Mouse (Mus musculus) heart, embryonic 15.5 days (tissue): ENCODE data around the gene Cobll1. TPM values are rescaled to one million over a fixed set of nuclear protein-coding genes. Genes with fewer than 3 reads are reported as not detected.
A peak's percentile ranks its signal among the peaks of the same experiment; 100 is the strongest.

ENCODE experiments used
- ATAC-seq: fragments of 200-750 bp; cut with Nextera tagmentation; replicated peaks from 2 replicates; pipeline ENCODE4 v1.8.0; 2017; ENCODE audit warnings: low read depth, moderate TSS enrichment; ENCODE audit not compliant: insufficient number of reproducible peaks, insufficient read depth, low FRiP score
- H3K27ac ChIP-seq: fragments of 300-500 bp; sonication (generic); 2 replicates; pipeline ENCODE4 v1.5.1; 2015; ENCODE audit warnings: mild to moderate bottlenecking, inconsistent platforms
- H3K27me3 ChIP-seq: fragments of 300-500 bp; sonication (generic); 2 replicates; pipeline ENCODE4 v1.6.1; 2015; ENCODE audit warnings: inconsistent platforms
- H3K36me3 ChIP-seq: fragments of 300-500 bp; sonication (generic); 2 replicates; pipeline ENCODE4 v1.6.1; 2015; ENCODE audit warnings: mild to moderate bottlenecking, inconsistent platforms
- H3K4me1 ChIP-seq: fragments of 300-500 bp; sonication (generic); replicated peaks from 2 replicates; pipeline ENCODE4 v1.6.1; 2015; ENCODE audit warnings: inconsistent platforms
- H3K4me2 ChIP-seq: fragments of 300-500 bp; sonication (generic); 2 replicates; pipeline ENCODE4 v1.6.1; 2015; ENCODE audit warnings: inconsistent platforms, mild to moderate bottlenecking, moderate library complexity
- H3K4me3 ChIP-seq: fragments of 300-500 bp; sonication (generic); 2 replicates; pipeline ENCODE4 v1.5.1; 2015; ENCODE audit warnings: mild to moderate bottlenecking, inconsistent platforms
- H3K9ac ChIP-seq: fragments of 300-500 bp; sonication (generic); 2 replicates; pipeline ENCODE4 v1.6.1; 2015; ENCODE audit warnings: mild to moderate bottlenecking, inconsistent platforms
- H3K9me3 ChIP-seq: fragments of 300-500 bp; sonication (generic); replicated peaks from 2 replicates; pipeline ENCODE4 v1.6.1; 2016; ENCODE audit warnings: inconsistent platforms
- WGBS: fragments of 180-500 bp; shearing (Covaris S2); methylation state at CpG from one replicate; pipeline ENCODE4 v1.1.7; 2015; ENCODE audit warnings: mixed read lengths; 5-methylcytosine and 5-hydroxymethylcytosine counted together
- polyA plus RNA-seq: library from polyadenylated mRNA; unstranded; fragments of >200 nt; fragmentation: Nextera tagmentation; extraction: Ambion mirVana; gene quantifications from 2 replicates; pipeline ENCODE4 v1.2.1, GENCODE M21; 2015

The Cobll1 gene
- 9.9 and 10.7 TPM in 2 replicates for polyA plus RNA-seq

GRCm38 (mm10) chr2:65238964-65239570 lies at the start of gene Cobll1:
Cobll1 (minus strand) TSS chr2:65239403.
- Histone ChIP-seq H3K27me3 (no peaks in the 10 kb centered on the region), H3K9ac (peak within 1 kb of the TSS; percentile 82), H3K4me1 (peaks cover 4% of the 10 kb centered on the region; the same call in 1 of the 2 replicates), H3K4me3 (peak within 1 kb of the TSS; percentile 78), H3K9me3 (no peaks in the 10 kb centered on the region), H3K27ac (peak within 1 kb of the TSS; percentile 96), H3K4me2 (peak within 1 kb of the TSS; percentile 88), H3K36me3 (no peaks in the 10 kb centered on the region)
- under 1% methylated on average over 37 of the region's 37 CpGs for WGBS
- ATAC-seq: peak; percentile 69

GRCm38 (mm10) chr2:65288696-65289095 lies 49.5 kb upstream of the Cobll1 start:
- no peak overlapping the region for H3K4me3 ChIP-seq
- no peak for ATAC-seq
- H3K9ac ChIP-seq: no peak overlapping the region
- H3K4me1 ChIP-seq: no peaks in the 10 kb centered on the region
- H3K27me3 ChIP-seq: no peaks in the 10 kb centered on the region
- no peaks in the 10 kb centered on the region for H3K9me3 ChIP-seq
- H3K27ac ChIP-seq: no peak overlapping the region
- H3K36me3 ChIP-seq: no peaks in the 10 kb centered on the region
- 71% methylated on average over 1 of the region's 1 CpGs for WGBS
- no peak overlapping the region for H3K4me2 ChIP-seq

GRCm38 (mm10) chr2:65285380-65285779 lies 46.2 kb upstream of the Cobll1 start:
- Histone ChIP-seq H3K4me2 (no peak overlapping the region), H3K36me3 (no peaks in the 10 kb centered on the region), H3K27ac (no peak overlapping the region), H3K4me1 (no peaks in the 10 kb centered on the region), H3K27me3 (no peaks in the 10 kb centered on the region), H3K4me3 (no peak overlapping the region), H3K9ac (no peak overlapping the region), H3K9me3 (no peaks in the 10 kb centered on the region)
- WGBS: 53% methylated on average over 3 of the region's 3 CpGs
- no peak for ATAC-seq

GRCm38 (mm10) chr2:65282979-65283378 lies 43.8 kb upstream of the Cobll1 start:
- Histone ChIP-seq H3K27me3 (no peaks in the 10 kb centered on the region), H3K9me3 (no peaks in the 10 kb centered on the region), H3K4me2 (no peak overlapping the region), H3K9ac (no peak overlapping the region), H3K27ac (no peak overlapping the region), H3K4me1 (peaks cover 4% of the 10 kb centered on the region), H3K4me3 (no peak overlapping the region), H3K36me3 (no peaks in the 10 kb centered on the region)
- no peak for ATAC-seq
- 69% methylated on average over 6 of the region's 6 CpGs for WGBS

GRCm38 (mm10) chr2:65279029-65279690 lies 40.0 kb upstream of the Cobll1 start:
- Histone ChIP-seq H3K9ac (no peak overlapping the region), H3K36me3 (no peaks in the 10 kb centered on the region), H3K9me3 (no peaks in the 10 kb centered on the region), H3K27me3 (no peaks in the 10 kb centered on the region), H3K27ac (no peak overlapping the region), H3K4me1 (peaks cover 4% of the 10 kb centered on the region), H3K4me3 (no peak overlapping the region), H3K4me2 (no peak overlapping the region)
- ATAC-seq: no peak
- 20% methylated on average over 4 of the region's 4 CpGs for WGBS

GRCm38 (mm10) chr2:65275443-65276061 lies 36.3 kb upstream of the Cobll1 start:
- H3K9me3 ChIP-seq: no peaks in the 10 kb centered on the region
- no peaks in the 10 kb centered on the region for H3K27me3 ChIP-seq
- ATAC-seq: no peak
- no peak overlapping the region for H3K27ac ChIP-seq
- peaks cover 4% of the 10 kb centered on the region for H3K4me1 ChIP-seq
- WGBS: 84% methylated on average over 6 of the region's 6 CpGs
- H3K9ac ChIP-seq: no peak overlapping the region
- H3K4me3 ChIP-seq: no peak overlapping the region
- no peaks in the 10 kb centered on the region for H3K36me3 ChIP-seq
- H3K4me2 ChIP-seq: no peak overlapping the region

- H3K9me3 ChIP-seq: no peaks in the 10 kb centered on the region
- H3K9ac ChIP-seq: no peak overlapping the region
- WGBS: 57% methylated on average over 2 of the region's 2 CpGs
- no peaks in the 10 kb centered on the region for H3K36me3 ChIP-seq
- peaks cover 2% of the 10 kb centered on the region for H3K4me1 ChIP-seq
- no peak overlapping the region for H3K4me3 ChIP-seq
- no peaks in the 10 kb centered on the region for H3K27me3 ChIP-seq
- H3K4me2 ChIP-seq: no peak overlapping the region
- ATAC-seq: no peak
- no peak overlapping the region for H3K27ac ChIP-seq
Observed at GRCm38 (mm10) chr2:65273910-65274309, 34.7 kb upstream of the Cobll1 start.

- Histone ChIP-seq H3K9me3 (no peaks in the 10 kb centered on the region), H3K4me2 (no peak overlapping the region), H3K4me3 (no peak overlapping the region), H3K9ac (no peak overlapping the region), H3K4me1 (no peaks in the 10 kb centered on the region), H3K27me3 (no peaks in the 10 kb centered on the region), H3K27ac (no peak overlapping the region), H3K36me3 (no peaks in the 10 kb centered on the region)
- ATAC-seq: no peak
- WGBS: 90% methylated on average over 6 of the region's 6 CpGs
Observed at GRCm38 (mm10) chr2:65268731-65269130, 29.5 kb upstream of the Cobll1 start.

- H3K36me3 ChIP-seq: no peaks in the 10 kb centered on the region
- no peak overlapping the region for H3K9ac ChIP-seq
- H3K4me3 ChIP-seq: no peak overlapping the region
- no peaks in the 10 kb centered on the region for H3K9me3 ChIP-seq
- no peaks in the 10 kb centered on the region for H3K4me1 ChIP-seq
- H3K27me3 ChIP-seq: no peaks in the 10 kb centered on the region
- no peak overlapping the region for H3K4me2 ChIP-seq
- WGBS: 69% methylated on average over 4 of the region's 4 CpGs
- no peak overlapping the region for H3K27ac ChIP-seq
- ATAC-seq: no peak
Observed at GRCm38 (mm10) chr2:65267834-65268233, 28.6 kb upstream of the Cobll1 start.

GRCm38 (mm10) chr2:65266576-65267299 lies 27.5 kb upstream of the Cobll1 start:
- no peak overlapping the region for H3K4me3 ChIP-seq
- H3K36me3 ChIP-seq: no peaks in the 10 kb centered on the region
- ATAC-seq: no peak
- H3K9ac ChIP-seq: no peak overlapping the region
- 70% methylated on average over 5 of the region's 5 CpGs for WGBS
- no peaks in the 10 kb centered on the region for H3K4me1 ChIP-seq
- no peaks in the 10 kb centered on the region for H3K9me3 ChIP-seq
- no peaks in the 10 kb centered on the region for H3K27me3 ChIP-seq
- H3K4me2 ChIP-seq: no peak overlapping the region
- no peak overlapping the region for H3K27ac ChIP-seq

- Histone ChIP-seq H3K36me3 (no peaks in the 10 kb centered on the region), H3K9ac (no peak overlapping the region), H3K4me3 (no peak overlapping the region), H3K9me3 (no peaks in the 10 kb centered on the region), H3K4me1 (no peaks in the 10 kb centered on the region), H3K27me3 (no peaks in the 10 kb centered on the region), H3K4me2 (no peak overlapping the region), H3K27ac (no peak overlapping the region)
- no peak for ATAC-seq
- WGBS: 67% methylated on average over 4 of the region's 4 CpGs
Observed at GRCm38 (mm10) chr2:65262251-65262650, 23.0 kb upstream of the Cobll1 start.
